Mouse (Mus musculus) liver, embryonic 14.5 days (tissue): ENCODE measurements around the gene Ppp1r32. TPM values are rescaled to one million over a fixed set of nuclear protein-coding genes. Genes with fewer than 3 reads are reported as not detected.

ENCODE experiments used
- ATAC-seq: fragments of 200-750 bp; cut with Nextera tagmentation; 2 replicates; pipeline ENCODE4 v1.8.0; 2017; ENCODE audit warnings: moderate number of reproducible peaks, mild to moderate bottlenecking, moderate library complexity; ENCODE audit not compliant: insufficient read depth
- DNase-seq, 3 experiments: peaks; one replicate each; pipeline ENCODE4 v3.0.0-alpha.2; 2012 to 2013; ENCODE audit warnings: low read depth in 3 of 3, low spot score in 3 of 3
- H3K27ac ChIP-seq: fragments of 300-500 bp; sonication (generic); 2 replicates; pipeline ENCODE4 v1.5.1; 2014; ENCODE audit warnings: moderate library complexity, mild to moderate bottlenecking, control low read depth, inconsistent platforms
- H3K27me3 ChIP-seq: fragments of 300-500 bp; sonication (generic); 2 replicates; pipeline ENCODE4 v1.6.1; 2014; ENCODE audit warnings: mild to moderate bottlenecking, low read length, moderate library complexity; ENCODE audit not compliant: control insufficient read depth, insufficient read depth
- H3K36me3 ChIP-seq: fragments of 300-500 bp; sonication (generic); replicated peaks from 2 replicates; pipeline ENCODE4 v1.6.1; 2014; ENCODE audit warnings: low read depth; ENCODE audit not compliant: control insufficient read depth, insufficient read depth
- H3K4me1 ChIP-seq, 2 experiments: fragments of 200-500 bp in 1 of 2; fragments of 300-500 bp in 1 of 2; sonication (generic) in 1 of 2; replicated peaks; 2 replicates each; pipeline ENCODE4 v1.6.1; 2012 to 2014; ENCODE audit warnings: antibody characterized with exemption in 1 of 2, inconsistent platforms in 1 of 2, low read length in 1 of 2; ENCODE audit not compliant: control insufficient read depth in 2 of 2, insufficient read depth in 2 of 2
- H3K4me2 ChIP-seq: fragments of 300-500 bp; sonication (generic); 2 replicates; pipeline ENCODE4 v1.6.1; 2014; ENCODE audit warnings: low read depth, mild to moderate bottlenecking, control low read depth, moderate library complexity
- H3K4me3 ChIP-seq, 2 experiments: fragments of 200-500 bp in 1 of 2; fragments of 300-500 bp in 1 of 2; sonication (generic) in 1 of 2; 2 replicates each; pipeline ENCODE4 v1.5.1; 2012 to 2014; ENCODE audit warnings: low read depth in 2 of 2, low read length in 2 of 2, mild to moderate bottlenecking in 2 of 2, control low read depth in 1 of 2, inconsistent platforms in 1 of 2, moderate library complexity in 1 of 2; ENCODE audit not compliant: insufficient read depth in 1 of 2
- H3K9ac ChIP-seq: fragments of 300-500 bp; sonication (generic); replicated peaks from 2 replicates; pipeline ENCODE4 v1.6.1; 2014; ENCODE audit warnings: mild to moderate bottlenecking, control low read depth, moderate library complexity
- H3K9me3 ChIP-seq: fragments of 300-500 bp; sonication (generic); 2 replicates; pipeline ENCODE4 v1.6.1; 2016; ENCODE audit warnings: low read length, mixed read lengths; ENCODE audit not compliant: control insufficient read depth
- CTCF ChIP-seq: IDR thresholded peaks from 2 replicates; pipeline ENCODE4 v1.5.1; 2016; ENCODE audit warnings: antibody characterized with exemption, low read depth, control low read depth
- EP300 ChIP-seq: IDR thresholded peaks from 2 replicates; pipeline ENCODE4 v1.6.1; 2016; ENCODE audit warnings: antibody characterized with exemption, low read depth
- WGBS: fragments of 180-500 bp; shearing (Covaris S2); extraction: QIAGEN DNeasy Blood & Tissue Kit; methylation state at CpG from one replicate; pipeline ENCODE4 v1.1.7; 2014; ENCODE audit not compliant: insufficient replicate concordance; 5-methylcytosine and 5-hydroxymethylcytosine counted together
- polyA plus RNA-seq, 2 experiments: library from polyadenylated mRNA; depleted of rRNA in 1 of 2; stranded (reverse) in 1 of 2; unstranded in 1 of 2; fragments of >200 nt; fragmentation: Nextera tagmentation in 1 of 2; extraction: Ambion mirVana in 1 of 2; gene quantifications; 2 replicates each; pipeline versions ENCODE4 v1.2.1 to v1.2.3; 2012 to 2014

Gene Ppp1r32
- polyA plus RNA-seq, 2 experiments = 0.17 TPM; not detected in 1

- Histone ChIP-seq H3K4me1 (peaks cover 28 to 29% of the 10 kb centered on the region in 2 experiments), H3K4me3 (peak overlapping the region; percentile 59 to 96), H3K27ac (peak overlapping the region; percentile 39), H3K9ac (peak overlapping the region; percentile 43), H3K9me3 (no peaks in the 10 kb centered on the region), H3K4me2 (peak overlapping the region; percentile 87), H3K36me3 (peaks cover 7% of the 10 kb centered on the region), H3K27me3 (no peaks in the 10 kb centered on the region)
- ATAC-seq (no peak), DNase-seq (peak in 2 of 3 experiments; percentile 20 to 37)
- WGBS = 19% methylated on average over 5 of the region's 5 CpGs
- TF ChIP-seq CTCF (no peak), EP300 (0 out of 2 replicates have a peak, but pooled peaks have one; percentile 34)
Observed at GRCm38 (mm10) chr19:10523483-10524080, 40.9 kb upstream of the Ppp1r32 start.

GRCm38 (mm10) chr19:10521926-10522325 lies 39.2 kb upstream of the Ppp1r32 start:
- H3K4me2 ChIP-seq = no peak overlapping the region

DNA sequence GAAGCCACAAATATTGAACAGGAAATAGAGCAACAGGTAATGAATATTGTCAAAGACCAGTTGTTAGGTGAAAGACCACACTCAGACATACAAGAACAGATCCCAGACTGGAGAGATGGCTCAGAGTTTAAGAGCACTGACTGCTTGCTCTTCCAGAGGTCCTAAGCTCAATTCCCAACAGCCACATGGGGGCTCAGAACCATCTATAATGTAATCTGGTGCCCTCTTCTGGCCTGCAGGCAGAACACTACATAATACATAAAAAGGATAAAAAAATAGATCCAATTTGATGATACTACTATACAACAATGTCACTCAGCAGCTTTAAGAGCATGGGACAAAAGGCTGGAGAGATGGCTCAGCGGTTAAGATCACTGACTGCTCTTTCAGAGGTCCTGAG lies 37.6 kb upstream of the Ppp1r32 start:
- TF ChIP-seq EP300 (no peak), CTCF (peak; percentile 60)
- Histone ChIP-seq H3K4me1 (peaks cover 18 to 21% of the 10 kb centered on the region in 2 experiments), H3K27ac (no peak overlapping the region), H3K36me3 (peaks cover 28% of the 10 kb centered on the region), H3K4me2 (no peak overlapping the region), H3K4me3 (no peak overlapping the region), H3K9me3 (no peaks in the 10 kb centered on the region), H3K27me3 (no peaks in the 10 kb centered on the region), H3K9ac (no peak overlapping the region)
- ATAC-seq (no peak), DNase-seq (peak in 1 of 3 experiments; percentile 17)
- WGBS = 53% methylated on average over 1 of the region's 1 CpGs

More at GRCm38 (mm10) chr19:10521926-10522325, 39.2 kb upstream of the Ppp1r32 start:
- H3K27me3 ChIP-seq = no peaks in the 10 kb centered on the region
- 32% methylated on average over 1 of the region's 1 CpGs for WGBS
- TF ChIP-seq EP300 (no peak), CTCF (no peak)
- peaks cover 16% of the 10 kb centered on the region for H3K36me3 ChIP-seq
- H3K27ac ChIP-seq = no peak overlapping the region
- no peak overlapping the region for H3K4me3 ChIP-seq
- H3K4me1 ChIP-seq = peaks cover 24 to 29% of the 10 kb centered on the region in 2 experiments
- H3K9ac ChIP-seq = no peak overlapping the region
- H3K9me3 ChIP-seq = no peaks in the 10 kb centered on the region
- DNase-seq = no peak
- no peak for ATAC-seq

DNA sequence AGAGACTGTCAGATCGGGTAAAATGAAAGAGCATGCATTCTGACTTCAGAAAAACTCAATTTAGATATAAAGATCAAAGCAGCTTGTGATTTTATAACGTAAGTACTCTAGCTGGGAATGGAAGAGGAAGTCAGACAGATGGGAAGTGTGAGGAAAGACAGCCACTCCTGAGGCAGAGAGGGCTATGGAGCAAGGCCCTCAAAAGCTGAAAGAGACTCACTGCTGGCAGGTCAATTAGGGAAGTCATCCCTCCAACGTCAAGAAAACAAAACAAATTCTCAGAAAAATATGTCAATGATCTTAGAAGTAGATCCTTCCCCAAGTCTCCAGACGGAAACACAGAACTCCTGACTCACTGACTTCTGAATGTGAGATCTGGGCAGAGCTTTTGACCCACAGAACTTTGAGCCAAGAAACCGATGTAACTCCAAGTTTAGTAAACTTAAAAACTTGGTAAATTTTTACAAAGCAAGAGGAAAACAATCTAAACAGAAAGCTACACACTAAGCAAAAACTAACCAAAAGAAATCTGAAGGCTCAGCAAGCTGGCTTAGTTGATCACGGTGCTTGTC lies 28.1 kb upstream of the Ppp1r32 start:
- H3K9me3 ChIP-seq = no peaks in the 10 kb centered on the region
- no peak for DNase-seq
- 69% methylated on average over 6 of the region's 6 CpGs for WGBS
- TF ChIP-seq CTCF (no peak), EP300 (no peak)
- no peaks in the 10 kb centered on the region for H3K4me1 ChIP-seq
- H3K27ac ChIP-seq = no peak overlapping the region
- H3K4me3 ChIP-seq = no peak overlapping the region
- H3K36me3 ChIP-seq = peaks cover 36% of the 10 kb centered on the region
- H3K9ac ChIP-seq = no peak overlapping the region
- no peaks in the 10 kb centered on the region for H3K27me3 ChIP-seq
- no peak overlapping the region for H3K4me2 ChIP-seq
- ATAC-seq = no peak

- no peak for DNase-seq
- H3K27ac ChIP-seq = no peak overlapping the region
- H3K36me3 ChIP-seq = peaks cover 25% of the 10 kb centered on the region
Observed at GRCm38 (mm10) chr19:10502571-10502970, 19.8 kb upstream of the Ppp1r32 start.

More at GRCm38 (mm10) chr19:10502571-10502970, 19.8 kb upstream of the Ppp1r32 start:
- Histone ChIP-seq H3K4me2 (no peak overlapping the region), H3K4me3 (no peak overlapping the region), H3K9me3 (no peaks in the 10 kb centered on the region), H3K9ac (no peak overlapping the region), H3K4me1 (no peaks in the 10 kb centered on the region; a peak in 1 of 4 replicates), H3K27me3 (no peaks in the 10 kb centered on the region)
- WGBS = 19% methylated on average over 4 of the region's 4 CpGs
- peak; percentile 58; the same call in 1 of the 2 replicates for ATAC-seq
- peak; percentile 96 for TF ChIP-seq CTCF
- TF ChIP-seq EP300 = no peak
